ENCODE assay signal across 9 mouse cellular contexts in the genomic region with DNA sequence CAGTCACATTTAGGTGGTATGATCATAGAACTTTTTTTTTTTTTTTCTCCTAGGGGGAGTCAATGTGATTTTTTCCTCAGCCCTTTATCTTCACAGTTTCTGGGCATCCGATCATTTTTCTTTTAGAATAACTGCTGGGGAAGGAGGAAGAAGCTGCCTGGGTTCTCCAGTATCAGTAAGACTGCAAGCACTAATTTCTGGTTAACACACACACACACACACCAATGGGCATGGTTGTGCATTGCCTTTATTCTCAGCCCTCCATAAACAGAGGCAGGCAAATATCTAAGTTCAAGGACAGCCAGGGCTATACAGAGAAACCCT. TPM values are rescaled to one million over a fixed set of nuclear protein-coding genes. Genes with fewer than 3 reads are reported as not detected.
DNase-seq lines count a peak whose midpoint lies in the region; ATAC-seq lines count a peak whose summit lies in the region.
"Had no signal": no experiment of that assay in that cellular context is flagged by ENCODE, and none has a peak within 500 bp of the region (broad histone marks: within the 10 kb centered on the region; RNA-seq: fewer than 3 reads in every experiment).

No protein-coding gene starts in this region.

- no peak for DNase-seq in kidney, postnatal 14 days
- DNase-seq in c-Kit-positive CD71-positive TER-119-positive erythroid progenitor cells, embryonic 14.5 days (ENCODE audit: low spot score), result peak; percentile 45
- no peak for DNase-seq in midbrain, embryonic 14.5 days
- DNase-seq in adrenal gland, postnatal 10 days, result no peak
- DNase-seq in gastrocnemius, adult 18-20 months (ENCODE audit: low spot score), result no peak
- DNase-seq in cerebellum, postnatal 25 days, result no peak

- H3K36me3 ChIP-seq in kidney, embryonic 15.5 days, result no peaks in the 10 kb centered on the region
- no peaks in the 10 kb centered on the region for H3K36me3 ChIP-seq in hindbrain, embryonic 16.5 days (ENCODE audit: control insufficient read depth, insufficient read depth, low read length)
- H3K36me3 ChIP-seq in midbrain, embryonic 14.5 days (ENCODE audit: control insufficient read depth, insufficient read depth, low read length), result no peaks in the 10 kb centered on the region

- peak overlapping the region; percentile 99 for H3K27ac ChIP-seq in kidney, embryonic 15.5 days
- no peak overlapping the region for H3K27ac ChIP-seq in hindbrain, embryonic 16.5 days (ENCODE audit: low read depth, low read length)
- H3K27ac ChIP-seq in midbrain, embryonic 14.5 days (replicated peaks; ENCODE audit: low read depth, low read length), result peak overlapping the region; percentile 78

- ATAC-seq in kidney, embryonic 15.5 days (replicated peaks; ENCODE audit: low FRiP score), result no peak
- ATAC-seq in hindbrain, embryonic 16.5 days, result no peak
- ATAC-seq in midbrain, embryonic 14.5 days (ENCODE audit: low FRiP score, low TSS enrichment), result no peak
- ATAC-seq: Patski had no signal

- H3K4me1 ChIP-seq in kidney, embryonic 15.5 days, result peaks cover 20% of the 10 kb centered on the region
- peaks cover 12% of the 10 kb centered on the region for H3K4me1 ChIP-seq in hindbrain, embryonic 16.5 days (ENCODE audit: control insufficient read depth, insufficient read depth, low read depth, low read length)
- H3K4me1 ChIP-seq in midbrain, embryonic 14.5 days (ENCODE audit: control insufficient read depth, insufficient read depth, low read length), result peaks cover 22% of the 10 kb centered on the region

- H3K9ac ChIP-seq in kidney, embryonic 15.5 days, result peak overlapping the region; percentile 52
- H3K9ac ChIP-seq in hindbrain, embryonic 16.5 days (ENCODE audit: low read depth, low read length), result no peak overlapping the region
- peak overlapping the region; percentile 34; the same call in 1 of the 2 replicates for H3K9ac ChIP-seq in midbrain, embryonic 14.5 days (replicated peaks; ENCODE audit: low read length)

- peak overlapping the region; percentile 60 for H3K4me2 ChIP-seq in kidney, embryonic 15.5 days
- peak overlapping the region; percentile 59 for H3K4me2 ChIP-seq in hindbrain, embryonic 16.5 days (ENCODE audit: low read length)
- peak overlapping the region; percentile 68 for H3K4me2 ChIP-seq in midbrain, embryonic 14.5 days (ENCODE audit: low read length)

- WGBS in kidney, embryonic 15.5 days, result 53% methylated on average over 1 of the region's 1 CpGs
- 65% methylated on average over 1 of the region's 1 CpGs for WGBS in hindbrain, embryonic 16.5 days
- WGBS in midbrain, embryonic 14.5 days, result 54% methylated on average over 1 of the region's 1 CpGs

- no peaks in the 10 kb centered on the region for H3K9me3 ChIP-seq in kidney, embryonic 15.5 days (replicated peaks)
- H3K9me3 ChIP-seq in hindbrain, embryonic 16.5 days (ENCODE audit: control insufficient read depth, low read length), result no peaks in the 10 kb centered on the region
- no peaks in the 10 kb centered on the region for H3K9me3 ChIP-seq in midbrain, embryonic 14.5 days (ENCODE audit: control insufficient read depth, low read length)

- no peaks in the 10 kb centered on the region for H3K27me3 ChIP-seq in kidney, embryonic 15.5 days
- H3K27me3 ChIP-seq in hindbrain, embryonic 16.5 days (replicated peaks; ENCODE audit: control insufficient read depth, insufficient read depth, low read length), result no peaks in the 10 kb centered on the region
- H3K27me3 ChIP-seq in midbrain, embryonic 14.5 days (ENCODE audit: control insufficient read depth, insufficient read depth, low read length), result no peaks in the 10 kb centered on the region
- H3K27me3 ChIP-seq: Patski had no signal

- peak overlapping the region; percentile 50 for H3K4me3 ChIP-seq in kidney, embryonic 15.5 days (replicated peaks)
- H3K4me3 ChIP-seq in hindbrain, embryonic 16.5 days (ENCODE audit: low read length), result peak overlapping the region; percentile 42; the same call in 1 of the 2 replicates
- 0 out of 2 replicates have a peak overlapping the region, but pooled peaks have one; percentile 48 for H3K4me3 ChIP-seq in midbrain, embryonic 14.5 days (replicated peaks; ENCODE audit: low read depth, low read length)

RNA-seq across cellular contexts. Expression of gene Hist1h2ac, which starts 1.2 kb away (rescaled TPM):
- 1.3 and 1.5 TPM in 2 replicates for polyA plus RNA-seq in kidney, embryonic 15.5 days (2015; fragmentation: Nextera tagmentation; extraction: Ambion mirVana)
- polyA plus RNA-seq in hindbrain, embryonic 16.5 days (2015; fragmentation: Nextera tagmentation; extraction: Ambion mirVana), result 0.26 and 0.30 TPM in 2 replicates
- polyA plus RNA-seq in midbrain, embryonic 14.5 days (2014; fragmentation: Nextera tagmentation; extraction: Ambion mirVana), result 0.57 and 0.67 TPM in 2 replicates
- total RNA-seq in adrenal gland, postnatal 10 days (2021), result 1 to 10 TPM; 8.3 to 9.7 TPM
- total RNA-seq in gastrocnemius, adult 18-20 months (2021), result 1 to 10 TPM in 1 of 2 experiments, under 1 TPM in 1; 0.68 to 1.3 TPM

RNA-seq across cellular contexts. Expression of gene Hist1h2bc, which starts 1.4 kb away (rescaled TPM):
- polyA plus RNA-seq in kidney, embryonic 15.5 days (2015; fragmentation: Nextera tagmentation; extraction: Ambion mirVana), result 65.3 and 71.8 TPM in 2 replicates
- 20.4 and 24.8 TPM in 2 replicates for polyA plus RNA-seq in hindbrain, embryonic 16.5 days (2015; fragmentation: Nextera tagmentation; extraction: Ambion mirVana)
- polyA plus RNA-seq in midbrain, embryonic 14.5 days (2014; fragmentation: Nextera tagmentation; extraction: Ambion mirVana), result 13.1 and 17.3 TPM in 2 replicates
- 10 to 100 TPM; 76.4 to 77.6 TPM for total RNA-seq in adrenal gland, postnatal 10 days (2021)
- total RNA-seq in gastrocnemius, adult 18-20 months (2021), result 10 to 100 TPM; 66.4 to 69.8 TPM

RNA-seq across cellular contexts. Expression of gene Hist1h1t, which starts 13.0 kb away (rescaled TPM):
- polyA plus RNA-seq in kidney, embryonic 15.5 days (2015; fragmentation: Nextera tagmentation; extraction: Ambion mirVana), result 0.31 TPM in 1 of 2 replicates, not detected in the other
- polyA plus RNA-seq in hindbrain, embryonic 16.5 days (2015; fragmentation: Nextera tagmentation; extraction: Ambion mirVana), result not detected in 2 replicates
- not detected in 2 replicates for polyA plus RNA-seq in midbrain, embryonic 14.5 days (2014; fragmentation: Nextera tagmentation; extraction: Ambion mirVana)
- under 1 TPM; 0.69 to 0.88 TPM for total RNA-seq in adrenal gland, postnatal 10 days (2021)
- not detected for total RNA-seq in gastrocnemius, adult 18-20 months (2021)

RNA-seq across cellular contexts. Expression of gene Hist1h4c, which starts 15.7 kb away (rescaled TPM):
- 7.5 and 8.5 TPM in 2 replicates for polyA plus RNA-seq in kidney, embryonic 15.5 days (2015; fragmentation: Nextera tagmentation; extraction: Ambion mirVana)
- polyA plus RNA-seq in hindbrain, embryonic 16.5 days (2015; fragmentation: Nextera tagmentation; extraction: Ambion mirVana), result 2.0 and 2.5 TPM in 2 replicates
- 2.9 and 4.3 TPM in 2 replicates for polyA plus RNA-seq in midbrain, embryonic 14.5 days (2014; fragmentation: Nextera tagmentation; extraction: Ambion mirVana)
- total RNA-seq in adrenal gland, postnatal 10 days (2021), result 100 to 1,000 TPM; 175 to 199 TPM
- 10 to 100 TPM; 57.1 to 66.2 TPM for total RNA-seq in gastrocnemius, adult 18-20 months (2021)

RNA-seq across cellular contexts. Expression of gene Hfe, which starts 28.1 kb away (rescaled TPM):
- polyA plus RNA-seq in kidney, embryonic 15.5 days (2015; fragmentation: Nextera tagmentation; extraction: Ambion mirVana), result 6.4 and 7.7 TPM in 2 replicates
- 5.4 and 6.7 TPM in 2 replicates for polyA plus RNA-seq in hindbrain, embryonic 16.5 days (2015; fragmentation: Nextera tagmentation; extraction: Ambion mirVana)
- 0.77 and 3.9 TPM in 2 replicates for polyA plus RNA-seq in midbrain, embryonic 14.5 days (2014; fragmentation: Nextera tagmentation; extraction: Ambion mirVana)
- total RNA-seq in adrenal gland, postnatal 10 days (2021), result 10 to 100 TPM; 23.3 to 31.0 TPM
- total RNA-seq in gastrocnemius, adult 18-20 months (2021), result 10 to 100 TPM; 25.6 to 25.7 TPM
